ENCODE assay signal across 15 mouse cellular contexts in the genomic region with DNA sequence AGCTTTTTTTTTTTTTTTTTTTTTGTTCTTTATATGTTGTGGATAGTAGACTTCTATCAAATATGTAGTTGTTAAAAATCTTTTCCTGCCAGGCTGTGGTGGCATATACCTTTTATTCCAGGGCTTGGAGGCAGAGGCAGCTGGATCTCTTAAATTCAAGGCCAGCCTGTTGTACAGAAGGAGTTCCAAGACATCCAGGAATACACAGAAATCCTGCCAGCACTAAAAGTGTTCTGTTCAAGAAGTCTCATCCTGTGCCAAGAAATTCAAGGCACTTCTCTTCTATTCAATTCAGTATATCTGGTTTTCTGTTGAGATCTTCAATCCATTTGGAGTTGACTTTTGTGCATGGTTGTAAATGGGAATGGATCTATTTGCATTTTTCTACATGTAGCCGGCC. TPM values are rescaled to one million over a fixed set of nuclear protein-coding genes. Genes with fewer than 3 reads are reported as not detected.
DNase-seq lines count a peak whose midpoint lies in the region; ATAC-seq and TF ChIP-seq lines count a peak whose summit lies in the region.
"Had no signal": no experiment of that assay in that cellular context is flagged by ENCODE, and none has a peak within 500 bp of the region (broad histone marks: within the 10 kb centered on the region; RNA-seq: fewer than 3 reads in every experiment).

No protein-coding gene starts in this region.

- no peak for DNase-seq in frontal cortex, postnatal 10 days (ENCODE audit: low spot score in 2 of 2)
- peak; percentile 13 to 68 for DNase-seq in left cerebral cortex, postnatal 25 days (ENCODE audit: low spot score in 2 of 2)
- no peak for DNase-seq in left cerebral cortex, adult 8-10 months (ENCODE audit: low spot score in 2 of 2)
- DNase-seq in MN1 (ENCODE audit: low spot score), result peak; percentile 21
- peak; percentile 40 for DNase-seq in brain, embryonic 14.5 days (ENCODE audit: low read depth)
- DNase-seq in testis, postnatal 10 days (ENCODE audit: low spot score), result no peak
- DNase-seq: adrenal gland, postnatal 14 days; cerebellum, adult 2 months; cerebellum, postnatal 14 days; embryo, embryonic 11 days; gastrocnemius, postnatal 10 days; heart, adult 2 months; heart, postnatal 14 days had no signal

- intact Hi-C loops in left cerebral cortex, postnatal 25 days (cut with DNase I), result no loop called here

- no peak for TF ChIP-seq POLR2A in brain, embryonic 14.5 days (IDR thresholded peaks at IDR 0.05; ENCODE audit: borderline replicate concordance, extremely low read depth, insufficient read depth, insufficient read length, poor library complexity, severe bottlenecking)

- no peak for TF ChIP-seq CTCF in brain, embryonic 14.5 days (IDR thresholded peaks at IDR 0.05; ENCODE audit: borderline replicate concordance, extremely low read depth, insufficient read depth, insufficient read length)

- peak; percentile 74 for ATAC-seq in frontal cortex, adult (ENCODE audit: low TSS enrichment)
- ATAC-seq: intestine, embryonic 16.5 days had no signal

RNA-seq across cellular contexts. Expression of gene Simc1, which starts 2.3 kb away (rescaled TPM):
- 10 to 100 TPM; 13.5 to 14.4 TPM for total RNA-seq in left cerebral cortex, postnatal 25 days (2021)
- total RNA-seq in left cerebral cortex, adult 8-10 months (2022), result 10 to 100 TPM; 15.2 to 17.8 (median 17.1) TPM
- 30.3 and 36.3 TPM in 2 replicates for polyA plus RNA-seq in brain, embryonic 14.5 days (2012; rRNA removed)

RNA-seq across cellular contexts. Expression of gene Thoc3, which starts 37.3 kb away (rescaled TPM):
- 10 to 100 TPM; 33.4 to 35.6 TPM for total RNA-seq in left cerebral cortex, postnatal 25 days (2021)
- 10 to 100 TPM; 31.2 to 37.2 (median 35.5) TPM for total RNA-seq in left cerebral cortex, adult 8-10 months (2022)
- 42.2 and 47.8 TPM in 2 replicates for polyA plus RNA-seq in brain, embryonic 14.5 days (2012; rRNA removed)

RNA-seq across cellular contexts. Expression of gene 4833439L19Rik, which starts 59.3 kb away (rescaled TPM):
- 100 to 1,000 TPM; 137 to 143 TPM for total RNA-seq in left cerebral cortex, postnatal 25 days (2021)
- 100 to 1,000 TPM; 122 to 141 (median 126) TPM for total RNA-seq in left cerebral cortex, adult 8-10 months (2022)
- 172 and 184 TPM in 2 replicates for polyA plus RNA-seq in brain, embryonic 14.5 days (2012; rRNA removed)

Comparison
In these comparisons a context has a peak if more than half of its experiments do, and no peak if none do; other contexts are left out.
1. DNase-seq: peak in left cerebral cortex, postnatal 25 days (2 of 2), MN1 (single experiment) and brain, embryonic 14.5 days (single experiment); none in frontal cortex, postnatal 10 days (0 of 2), left cerebral cortex, adult 8-10 months (0 of 2) and testis, postnatal 10 days (single experiment).